Mouse (Mus musculus): ENCODE measurements around the gene Slamf1.

The Slamf1 gene

GRCm38 (mm10) chr1:171766898-171767297 is at the start of gene Slamf1:
Gene Slamf1, plus strand, starts transcription at chr1:171767127.
- no peak for DNase-seq

GRCm38 (mm10) chr1:171731195-171731594 is 35.7 kb upstream of the Slamf1 start:
- DNase-seq = no peak

- no peak for DNase-seq
Measured at GRCm38 (mm10) chr1:171734898-171735297, 32.0 kb upstream of the Slamf1 start.

DNA sequence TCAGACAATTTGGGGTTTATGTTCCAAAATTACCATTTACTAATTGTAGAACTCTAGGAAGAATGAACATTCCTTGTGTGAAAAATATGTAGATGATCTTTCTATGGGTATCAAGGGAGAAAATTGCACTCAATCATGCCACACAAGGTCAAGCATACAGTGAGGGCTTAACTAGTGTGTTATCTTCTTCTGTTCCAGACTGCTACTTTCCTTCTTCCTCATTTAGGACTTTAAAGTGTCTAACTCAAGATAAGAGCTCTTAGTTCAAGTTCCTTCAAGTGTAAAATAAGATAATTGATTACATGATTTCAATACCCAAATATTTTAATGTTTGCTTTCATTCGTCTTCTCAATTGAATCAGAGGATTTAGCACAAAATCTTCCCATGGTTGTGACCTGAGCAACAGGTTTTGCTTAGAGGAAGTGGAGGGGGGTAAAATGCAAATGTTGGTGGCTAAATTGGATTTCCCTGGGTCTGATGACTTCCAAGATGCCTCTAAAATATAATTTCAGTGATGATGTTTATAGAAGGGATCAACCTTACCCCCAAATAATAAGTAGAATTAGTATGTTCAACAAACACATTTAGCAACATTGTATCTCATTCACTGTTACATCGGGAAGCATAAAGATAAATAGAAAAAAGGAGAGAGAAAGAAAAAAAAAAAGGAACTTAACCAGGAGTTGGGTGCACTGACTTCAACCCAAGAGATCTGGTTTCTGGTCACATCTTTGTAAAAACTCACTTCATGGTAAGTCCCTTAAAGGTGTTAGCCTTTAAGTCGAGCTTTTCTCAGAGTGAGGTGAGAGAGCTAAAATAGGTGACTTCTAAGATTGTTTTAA is 18.6 kb upstream of the Slamf1 start:
- DNase-seq = no peak

- no peak for DNase-seq
Measured at GRCm38 (mm10) chr1:171761853-171762448, 5.0 kb upstream of the Slamf1 start.

DNA sequence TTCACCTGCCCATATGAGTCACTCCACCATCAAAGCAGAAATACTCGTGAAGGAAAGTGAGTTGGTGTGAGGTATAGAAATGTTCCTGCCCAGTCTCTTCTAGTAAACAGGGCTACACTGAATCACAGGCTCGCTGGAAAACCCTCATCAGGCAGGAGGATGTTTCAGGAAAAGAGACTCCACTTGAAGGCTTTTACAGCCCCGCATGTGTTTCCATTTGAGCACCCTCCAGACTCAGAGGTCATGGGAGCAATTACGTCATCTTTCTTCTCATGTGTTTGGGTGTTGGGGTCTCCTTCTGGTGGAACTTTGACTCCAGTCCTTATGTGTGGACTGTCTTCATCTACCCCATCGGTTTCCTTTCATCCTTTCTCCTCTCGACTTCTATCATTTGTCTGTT is 4.1 kb downstream of the Slamf1 start:
- DNase-seq = no peak

- no peak for DNase-seq
Measured at GRCm38 (mm10) chr1:171772121-171772735, 5.3 kb downstream of the Slamf1 start.

DNA sequence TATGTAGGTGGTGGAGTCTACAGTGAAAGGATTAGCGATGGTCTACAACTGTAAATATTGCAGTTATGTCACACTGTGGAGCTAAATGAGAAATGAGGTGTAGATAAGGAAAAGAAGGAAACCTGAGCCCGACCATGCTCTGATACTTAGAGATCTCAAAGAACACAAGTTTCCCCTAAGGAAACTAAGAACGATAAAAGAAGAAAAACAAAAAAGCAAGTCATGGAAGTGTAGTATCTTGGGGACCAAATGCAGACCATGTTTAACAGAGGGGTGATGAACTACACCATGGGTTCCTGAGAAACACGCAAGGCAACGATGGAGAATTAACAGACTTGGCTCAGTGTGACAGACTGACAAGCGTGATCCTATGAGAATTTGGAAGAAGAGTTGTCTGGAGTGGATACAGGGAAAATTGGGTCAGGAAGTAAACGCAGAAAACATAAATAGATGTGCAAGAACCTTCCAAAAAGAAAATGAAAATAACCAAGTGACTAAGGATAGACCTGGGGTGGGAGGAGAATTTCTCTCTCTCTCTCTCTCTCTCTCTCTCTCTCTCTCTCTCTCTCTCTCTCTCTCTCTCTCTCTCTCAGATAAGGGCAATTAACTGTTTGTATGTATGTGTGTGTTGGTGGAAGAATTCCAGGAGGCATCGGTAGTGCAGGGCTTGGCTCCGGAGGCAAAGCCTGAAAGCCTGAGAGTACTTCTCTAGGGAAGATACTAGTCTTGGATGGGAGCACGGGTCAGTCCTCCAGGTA is 6.5 kb downstream of the Slamf1 start:
- no peak for DNase-seq

DNA sequence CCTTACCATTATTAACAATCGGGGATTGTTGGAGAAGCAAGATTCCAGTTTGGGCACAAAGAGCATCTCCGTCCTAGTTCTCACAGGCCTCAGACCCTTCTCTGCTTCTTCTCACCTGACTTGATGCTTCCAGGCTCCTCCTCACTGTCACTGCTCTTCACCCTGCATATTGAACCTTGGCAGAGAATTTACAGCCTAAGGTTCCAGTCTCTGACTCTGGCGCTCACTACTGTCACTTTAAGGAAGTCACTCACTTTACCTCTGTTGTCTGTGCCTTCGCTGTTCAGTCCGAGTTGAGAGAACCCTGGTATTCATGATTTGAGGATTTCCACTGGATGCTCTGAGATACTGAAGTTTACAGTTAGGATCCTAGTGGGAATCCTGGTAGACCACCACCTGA is 7.3 kb downstream of the Slamf1 start:
- DNase-seq = no peak

DNA sequence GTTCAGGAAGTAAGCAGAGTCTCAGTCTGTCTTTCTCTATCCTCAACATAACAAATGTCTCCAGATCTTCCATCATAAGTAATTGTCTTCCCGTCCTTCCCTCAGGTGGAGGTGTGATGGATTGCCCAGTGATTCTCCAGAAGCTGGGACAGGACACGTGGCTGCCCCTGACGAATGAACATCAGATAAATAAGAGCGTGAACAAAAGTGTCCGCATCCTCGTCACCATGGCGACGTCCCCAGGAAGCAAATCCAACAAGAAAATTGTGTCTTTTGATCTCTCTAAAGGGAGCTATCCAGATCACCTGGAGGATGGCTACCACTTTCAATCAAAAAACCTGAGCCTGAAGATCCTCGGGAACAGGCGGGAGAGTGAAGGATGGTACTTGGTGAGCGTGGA is 7.8 kb downstream of the Slamf1 start:
- no peak for DNase-seq

DNA sequence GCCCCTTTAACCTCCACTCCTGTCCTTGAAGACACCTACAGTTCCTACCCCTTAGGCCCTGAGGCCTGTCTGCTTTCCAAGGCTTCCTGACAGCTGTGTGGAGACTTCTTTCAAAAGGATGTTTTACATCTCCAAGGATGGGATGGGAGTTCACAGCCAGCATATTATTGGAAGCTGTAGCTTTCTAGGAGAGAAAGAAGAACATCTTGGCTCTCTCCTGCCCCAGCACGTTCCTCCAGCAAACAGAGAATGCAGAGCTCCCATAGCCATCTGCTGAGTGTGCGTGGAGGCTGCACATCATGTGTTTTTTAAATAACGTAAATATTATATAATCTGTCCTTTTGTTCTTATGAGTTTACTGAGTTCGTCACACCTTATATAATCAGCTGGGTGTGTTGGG is 8.9 kb downstream of the Slamf1 start:
- DNase-seq = no peak

DNA sequence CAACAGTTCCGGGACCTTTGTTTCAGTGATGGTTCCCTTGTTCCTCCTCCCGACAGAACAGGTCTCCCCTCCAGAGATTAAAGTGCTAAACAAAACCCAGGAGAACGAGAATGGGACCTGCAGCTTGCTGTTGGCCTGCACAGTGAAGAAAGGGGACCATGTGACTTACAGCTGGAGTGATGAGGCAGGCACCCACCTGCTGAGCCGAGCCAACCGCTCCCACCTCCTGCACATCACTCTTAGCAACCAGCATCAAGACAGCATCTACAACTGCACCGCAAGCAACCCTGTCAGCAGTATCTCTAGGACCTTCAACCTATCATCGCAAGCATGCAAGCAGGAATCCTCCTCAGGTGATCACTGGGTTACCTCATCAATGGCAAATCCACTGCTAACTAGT is 10.1 kb downstream of the Slamf1 start:
- DNase-seq = no peak

DNA sequence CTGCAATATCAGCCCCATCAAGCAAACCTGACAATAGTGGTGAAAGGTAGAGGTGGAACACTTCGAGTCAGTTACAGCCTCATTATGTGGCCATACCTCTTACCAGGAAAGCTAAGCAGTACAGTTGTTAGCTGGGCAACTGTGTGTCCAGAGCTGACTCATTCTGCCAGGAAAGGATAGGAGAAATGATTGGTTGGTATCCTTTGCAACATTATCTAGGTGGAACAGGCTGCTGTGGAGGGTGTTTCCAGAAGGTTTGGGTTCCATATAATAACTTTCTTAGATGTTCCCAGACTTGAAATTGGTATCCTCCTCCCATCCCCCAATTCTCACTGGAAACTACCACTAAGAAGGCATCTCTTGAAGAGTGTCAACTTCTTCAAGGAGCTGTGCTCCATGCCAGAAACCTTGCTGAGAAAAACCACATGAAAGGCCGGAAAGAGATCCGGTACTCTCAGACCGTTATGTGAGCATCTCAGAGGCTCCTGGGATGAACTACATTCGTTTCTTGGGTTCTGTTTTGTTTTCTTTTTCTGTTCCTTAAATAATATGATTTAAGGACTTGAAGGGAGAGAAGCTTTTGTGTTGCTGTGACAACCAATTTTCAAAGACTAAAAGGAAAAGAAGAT is 15.5 kb downstream of the Slamf1 start:
- no peak for DNase-seq

- no peak for DNase-seq
Measured at GRCm38 (mm10) chr1:171785871-171786270, 18.9 kb downstream of the Slamf1 start.

- DNase-seq = no peak
Measured at GRCm38 (mm10) chr1:171787281-171788015, 20.5 kb downstream of the Slamf1 start.

DNA sequence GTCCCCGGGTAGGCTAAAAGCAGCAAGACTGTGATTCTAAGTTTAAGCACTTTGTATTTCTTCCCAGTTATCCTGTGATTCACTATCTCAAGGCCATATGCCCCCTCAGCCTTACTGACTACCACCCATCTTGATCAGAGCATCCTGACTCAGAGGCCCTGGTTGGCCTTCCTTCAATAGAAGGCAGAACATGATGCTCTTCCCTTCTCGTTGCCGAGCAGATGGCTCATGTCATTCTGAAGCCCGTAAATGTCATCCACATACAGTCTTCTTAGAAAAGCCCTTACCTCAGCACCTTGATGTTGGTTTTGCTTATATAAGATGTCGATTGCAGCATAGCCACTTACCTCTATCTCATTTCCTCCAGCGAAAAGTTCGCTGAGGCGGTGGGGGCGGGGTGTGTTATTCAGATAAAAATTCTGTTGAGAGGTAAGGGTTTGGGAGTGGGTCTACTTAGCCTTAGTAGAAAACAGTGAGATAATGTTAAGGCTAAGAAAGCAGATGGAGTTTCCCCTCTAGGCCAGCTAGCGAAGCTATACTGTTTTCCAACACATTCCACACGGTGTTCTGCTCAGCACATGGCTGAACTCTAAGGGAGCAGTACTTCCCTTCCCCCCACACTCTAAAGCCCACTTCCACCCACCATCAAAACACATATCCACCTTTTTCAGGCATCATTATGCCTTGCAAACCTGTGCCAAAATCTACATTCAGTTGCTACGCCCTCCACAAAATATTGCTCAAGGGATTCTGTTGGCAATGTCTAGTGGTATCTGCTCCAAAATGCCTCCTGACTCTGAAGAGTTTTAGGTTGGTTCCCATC is 21.7 kb downstream of the Slamf1 start:
- DNase-seq = no peak

DNA sequence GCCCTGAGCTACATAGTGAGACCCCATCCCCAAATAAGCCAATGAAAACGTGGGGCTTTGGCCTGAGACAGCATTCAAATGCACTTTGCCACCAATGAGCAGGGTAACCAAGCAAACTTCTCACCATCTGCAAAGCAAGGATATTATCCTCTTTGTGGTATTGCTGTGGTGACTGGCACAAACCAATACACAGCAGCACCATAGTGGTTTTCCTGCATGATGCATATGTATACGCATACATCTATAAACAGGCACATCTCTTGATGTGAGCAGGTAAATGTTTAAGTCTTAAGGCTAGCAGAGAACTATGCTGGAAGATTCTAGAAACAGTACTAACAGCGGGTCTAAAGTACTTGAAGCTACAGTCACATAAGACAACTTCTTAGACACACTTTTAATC is 22.5 kb downstream of the Slamf1 start:
- no peak for DNase-seq

DNA sequence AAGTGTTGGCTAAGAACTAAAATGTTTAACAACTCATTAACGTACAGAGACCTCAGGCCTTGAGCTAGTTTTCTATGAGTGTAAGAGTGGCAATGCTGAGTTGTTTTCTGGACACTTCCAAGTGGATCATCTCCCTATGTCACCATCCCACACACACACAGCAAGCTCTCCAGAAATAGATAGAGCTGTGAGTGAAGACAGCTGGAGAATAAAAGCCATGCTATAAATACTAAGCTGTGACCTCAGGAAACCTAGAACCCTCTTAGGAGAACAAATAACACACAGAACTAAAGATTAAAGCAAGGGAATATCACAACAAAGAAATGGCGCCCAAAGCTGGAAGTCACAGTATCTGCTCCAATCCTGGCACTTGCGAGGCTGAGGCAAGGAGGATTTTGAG is 24.6 kb downstream of the Slamf1 start:
- no peak for DNase-seq

DNA sequence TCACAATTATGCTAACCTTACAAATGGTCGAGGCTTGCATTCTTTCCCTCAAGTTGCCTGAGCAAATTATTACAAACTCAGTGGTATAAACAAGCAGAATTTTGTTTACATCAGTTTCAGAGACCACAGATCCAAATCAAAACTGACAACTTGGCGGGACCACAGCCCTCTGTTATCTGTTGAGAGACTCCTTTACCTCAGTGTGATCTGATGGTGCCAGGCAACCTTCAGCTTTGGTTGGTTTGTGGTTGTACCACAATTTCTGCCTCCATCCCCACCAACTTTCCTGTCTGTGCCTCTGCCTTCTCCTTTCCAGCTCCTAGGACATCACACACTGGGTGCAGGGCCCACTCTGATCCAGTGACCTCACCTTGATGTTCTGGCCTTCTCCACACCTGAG is 29.3 kb downstream of the Slamf1 start:
- DNase-seq = no peak

- no peak for DNase-seq
Measured at GRCm38 (mm10) chr1:171797840-171798239, 30.9 kb downstream of the Slamf1 start.

- no peak for DNase-seq
Measured at GRCm38 (mm10) chr1:171799648-171800047, 32.7 kb downstream of the Slamf1 start.

Measured in cerebellum, adult 18-20 months (tissue).